Mouse (Mus musculus) v-Abl transformed pro-B cells (cell line): ENCODE measurements around the gene Tmem104.

Experiments used
- in situ Hi-C, 2 experiments: fragments of 400-800 bp; cut with MboI; formaldehyde crosslinking; loops; one replicate each; pipeline ENCODE4 v1.15.1; 2025; ENCODE audit not compliant: unreplicated experiment in 2 of 2

Gene Tmem104

DNA sequence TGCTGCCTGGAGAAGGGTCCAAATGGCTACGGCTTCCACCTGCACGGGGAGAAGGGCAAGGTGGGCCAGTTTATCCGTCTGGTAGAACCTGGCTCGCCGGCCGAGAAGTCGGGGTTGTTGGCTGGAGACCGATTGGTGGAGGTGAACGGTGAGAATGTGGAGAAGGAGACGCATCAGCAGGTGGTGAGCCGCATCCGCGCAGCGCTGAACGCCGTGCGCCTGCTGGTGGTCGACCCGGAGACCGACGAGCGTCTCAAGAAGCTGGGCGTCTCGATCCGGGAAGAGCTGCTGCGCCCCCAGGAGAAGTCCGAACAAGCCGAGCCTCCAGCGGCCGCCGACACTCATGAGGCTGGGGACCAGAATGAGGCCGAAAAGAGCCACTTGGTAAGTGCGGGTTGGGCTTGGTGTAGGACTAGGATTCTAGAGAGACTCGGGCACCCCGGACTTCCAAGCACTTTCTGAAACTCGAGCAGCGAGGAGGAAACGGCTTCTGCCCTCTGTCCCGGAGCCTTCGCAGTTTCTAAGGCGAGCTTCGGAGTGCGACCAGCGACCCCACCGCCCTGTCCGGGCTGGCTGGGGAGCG, 23.6 kb upstream of the Tmem104 start:
- in situ Hi-C loops, result loop anchor here (10.0 to 25.0 kb wide), 4 partner anchors 99 to 1476 kb away; partner anchors contain the start of genes Armc7 (in 1 of the 2), D11Wsu47e (in 1 of the 2), Fam104a (in 1 of the 2) and Grin2c (in 1 of the 2)

DNA sequence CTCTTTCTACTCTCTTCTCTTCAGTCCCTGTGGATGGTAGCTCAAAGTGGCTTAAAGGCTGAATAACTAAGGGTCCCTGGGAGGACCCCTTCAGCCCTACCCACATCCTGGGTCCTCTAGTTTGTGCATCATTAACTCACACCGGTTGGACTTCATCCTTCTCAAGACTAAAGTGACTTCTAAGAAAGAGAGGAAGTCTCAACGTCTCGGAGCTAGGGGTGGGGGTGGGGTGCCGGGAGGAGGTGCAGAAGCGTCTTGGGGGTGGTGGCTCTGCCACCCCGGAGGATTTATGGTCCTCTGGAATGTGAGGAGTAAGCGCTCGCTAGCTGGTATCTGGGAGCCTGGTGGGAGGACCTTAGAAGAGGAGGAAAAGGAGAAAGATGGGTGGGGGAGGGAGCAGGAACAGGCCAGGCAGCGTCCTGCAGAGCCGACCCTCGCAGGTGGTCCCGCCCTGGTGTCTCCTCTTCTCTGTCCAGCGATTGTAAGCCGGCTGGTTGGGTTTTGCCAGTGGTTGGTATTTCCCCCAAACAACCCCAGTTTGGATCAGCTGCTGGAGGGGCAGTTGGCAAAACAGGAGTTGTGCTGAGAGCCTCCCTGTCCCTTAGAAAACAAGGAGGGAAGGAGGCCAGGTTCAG, 22.8 kb upstream of the Tmem104 start:
- in situ Hi-C loops, result loop anchor here (10.0 to 25.0 kb wide), 4 partner anchors 98 to 1477 kb away; partner anchors contain the start of genes Armc7 (in 1 of the 2), D11Wsu47e (in 1 of the 2), Fam104a (in 1 of the 2) and Grin2c (in 1 of the 2)

- in situ Hi-C loops, result loop anchor here (10.0 to 25.0 kb wide), 4 partner anchors 97 to 1478 kb away; partner anchors contain the start of genes Armc7 (in 1 of the 2), D11Wsu47e (in 1 of the 2), Fam104a (in 1 of the 2) and Grin2c (in 1 of the 2)
These were observed 22.3 kb upstream of the Tmem104 start for GRCm38 (mm10) chr11:115164976-115165374.

GRCm38 (mm10) chr11:115166776-115167175, 20.5 kb upstream of the Tmem104 start:
- in situ Hi-C loops, result loop anchor here (10.0 to 25.0 kb wide), 4 partner anchors 96 to 1479 kb away; partner anchors contain the start of genes Armc7 (in 1 of the 2), D11Wsu47e (in 1 of the 2), Fam104a (in 1 of the 2) and Grin2c (in 1 of the 2)

GRCm38 (mm10) chr11:115167631-115168249, 19.5 kb upstream of the Tmem104 start:
- in situ Hi-C loops, result loop anchor here (10.0 to 25.0 kb wide), 4 partner anchors 95 to 1480 kb away; partner anchors contain the start of genes Armc7 (in 1 of the 2), D11Wsu47e (in 1 of the 2), Fam104a (in 1 of the 2) and Grin2c (in 1 of the 2)

DNA sequence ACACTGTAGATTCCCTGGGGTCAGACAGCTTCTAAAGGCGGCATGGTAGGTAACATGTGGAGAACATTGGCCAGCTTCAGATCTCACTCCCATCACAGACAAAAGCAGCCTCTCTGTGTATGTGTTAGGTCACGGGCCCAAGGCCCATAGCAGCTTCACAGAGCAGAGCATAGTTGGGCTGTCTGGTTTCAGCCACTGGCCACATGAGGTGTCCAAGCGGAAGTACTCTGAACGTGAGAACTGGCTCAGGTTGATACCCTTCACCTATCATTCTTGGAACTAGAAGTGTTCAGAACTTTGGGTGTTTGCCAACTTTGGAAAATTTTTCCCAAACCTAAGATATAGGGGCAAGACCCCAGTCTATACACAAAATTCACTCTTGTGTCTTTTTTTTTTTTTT, 17.9 kb upstream of the Tmem104 start:
- in situ Hi-C loops, result loop anchor here (10.0 to 25.0 kb wide), 4 partner anchors 93 to 1482 kb away; partner anchors contain the start of genes Armc7 (in 1 of the 2), D11Wsu47e (in 1 of the 2), Fam104a (in 1 of the 2) and Grin2c (in 1 of the 2)

GRCm38 (mm10) chr11:115171125-115171524, 16.2 kb upstream of the Tmem104 start:
- in situ Hi-C loops, result loop anchor here in 1 of 2 experiments (25.0 kb wide), 2 partner anchors 91 to 1484 kb away; partner anchors contain the start of genes D11Wsu47e, Fam104a and Grin2c

DNA sequence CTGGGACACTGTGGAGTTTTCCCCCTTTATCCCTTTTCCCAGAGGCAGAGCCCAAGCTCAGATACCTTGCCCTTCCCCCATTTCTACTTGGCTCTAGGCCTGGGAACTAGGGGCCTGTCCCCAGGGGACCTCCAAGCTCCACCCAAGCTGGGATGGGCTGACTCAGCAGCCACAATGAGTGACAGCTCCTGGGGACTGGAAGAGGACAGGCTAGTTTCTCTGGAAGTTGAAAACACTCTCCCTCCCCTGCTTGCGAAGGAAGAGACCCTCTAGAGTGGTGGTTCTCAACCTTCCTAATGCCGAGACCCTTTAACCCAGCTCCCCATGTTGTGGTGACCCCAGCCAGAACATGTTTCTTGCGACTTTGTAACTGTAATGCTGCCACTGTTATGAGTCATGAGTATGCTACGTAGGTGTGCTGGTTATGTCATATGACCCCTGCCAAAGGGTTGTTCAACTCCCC, 14.4 kb upstream of the Tmem104 start:
- in situ Hi-C loops, result loop anchor here in 1 of 2 experiments (25.0 kb wide), 2 partner anchors 89 to 1486 kb away; partner anchors contain the start of genes D11Wsu47e, Fam104a and Grin2c

DNA sequence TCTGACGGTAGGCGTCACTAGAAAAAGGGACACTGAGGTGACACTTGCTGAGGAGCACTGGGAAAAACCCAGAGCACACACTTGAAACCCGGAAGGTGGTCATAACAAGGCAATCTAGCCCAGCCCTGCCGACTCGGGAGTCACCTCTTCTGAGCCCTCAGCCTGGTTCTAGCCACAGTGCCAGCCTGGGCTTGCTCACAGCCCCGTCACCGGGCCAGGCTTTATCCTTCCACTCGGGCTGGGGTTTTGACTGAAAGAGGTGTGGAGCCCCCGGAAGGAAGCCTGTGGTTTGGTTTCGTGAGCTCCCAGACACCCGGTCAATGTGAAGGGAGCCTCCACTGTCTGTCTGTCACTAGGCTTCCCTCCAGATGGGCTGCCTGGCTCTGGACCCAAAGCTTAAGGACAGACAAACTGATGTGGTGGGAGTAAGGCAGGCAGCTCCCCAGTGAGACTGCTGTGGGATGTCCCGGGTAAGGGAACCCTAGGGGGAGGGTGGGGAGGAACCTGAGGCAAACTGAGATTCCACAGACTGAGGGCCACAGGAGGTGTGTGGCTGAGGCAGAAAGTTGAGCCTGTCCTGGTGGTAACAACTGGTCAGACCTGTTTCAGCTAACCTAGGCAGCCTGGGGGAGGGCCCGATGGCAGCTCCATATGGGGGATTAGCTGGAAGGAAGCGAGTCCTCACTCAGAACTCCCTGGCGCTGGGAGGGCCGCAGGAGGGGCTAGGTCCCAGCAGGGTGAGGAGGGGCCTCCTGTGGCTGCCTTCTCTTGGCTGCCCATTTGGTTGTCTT, 13.5 kb upstream of the Tmem104 start:
- in situ Hi-C loops, result loop anchor here in 1 of 2 experiments (25.0 kb wide), 2 partner anchors 89 to 1486 kb away; partner anchors contain the start of genes D11Wsu47e, Fam104a and Grin2c

- in situ Hi-C loops, result no loop called here
These were observed 10.7 kb upstream of the Tmem104 start for GRCm38 (mm10) chr11:115176399-115177190.

GRCm38 (mm10) chr11:115177559-115178195, 9.6 kb upstream of the Tmem104 start:
- in situ Hi-C loops, result no loop called here

DNA sequence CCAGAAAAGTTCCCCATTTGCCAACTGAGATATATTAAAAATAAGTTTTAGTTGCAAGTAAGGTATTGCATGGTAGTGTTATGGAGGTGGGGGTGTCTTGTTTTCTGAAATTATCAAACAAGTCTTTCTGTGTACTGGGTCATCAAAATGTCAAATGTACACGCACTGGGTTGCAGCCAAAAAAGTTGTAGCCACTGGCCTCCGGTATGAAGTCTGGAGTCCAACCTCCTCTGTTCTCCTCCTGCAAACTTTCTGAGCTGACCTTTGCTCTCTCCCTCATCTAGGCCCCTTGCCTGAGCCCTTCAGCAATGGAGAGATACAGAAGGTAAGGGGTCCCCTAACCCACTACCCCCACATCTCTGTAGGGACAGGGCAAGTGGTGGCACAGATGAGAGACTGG, 8.5 kb upstream of the Tmem104 start:
- in situ Hi-C loops, result no loop called here

GRCm38 (mm10) chr11:115179191-115179590, 8.1 kb upstream of the Tmem104 start:
- in situ Hi-C loops, result no loop called here

GRCm38 (mm10) chr11:115179881-115180280, 7.4 kb upstream of the Tmem104 start:
- in situ Hi-C loops, result no loop called here

- in situ Hi-C loops, result no loop called here
These were observed 5.2 kb upstream of the Tmem104 start for GRCm38 (mm10) chr11:115181913-115182638.

DNA sequence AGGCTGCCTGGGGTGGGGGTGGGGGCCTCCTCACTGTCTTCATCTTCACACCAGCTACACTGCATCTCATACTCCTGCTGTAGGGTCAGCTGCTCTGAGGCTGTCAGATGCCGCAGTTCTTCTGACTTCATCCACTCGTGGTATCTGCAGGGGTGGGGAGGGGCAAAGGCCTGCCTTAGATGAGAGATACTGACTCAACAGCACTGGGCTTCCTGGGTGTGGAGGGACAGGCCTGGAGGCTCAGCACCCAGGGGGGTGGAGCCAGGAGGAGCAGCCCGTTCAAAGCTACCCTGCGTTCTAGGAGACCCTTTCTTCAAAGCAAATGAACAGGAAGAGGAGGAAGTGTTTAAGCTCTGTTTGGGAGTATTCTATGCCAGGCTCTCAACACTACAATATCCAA, 2.3 kb upstream of the Tmem104 start:
- in situ Hi-C loops, result no loop called here

GRCm38 (mm10) chr11:115187693-115188092, 406 bp downstream of the Tmem104 start, which contains the start of gene Nat9:
Gene Nat9 (minus strand): TSS chr11:115187859.
- in situ Hi-C loops, result no loop called here
